Mouse (Mus musculus): ENCODE data around the gene Slc39a1. TPM values are rescaled to one million over a fixed set of nuclear protein-coding genes. Genes with fewer than 3 reads are reported as not detected.
A peak's percentile ranks its signal among the peaks of the same experiment; 100 is the strongest.

Slc39a1 gene
- polyA plus RNA-seq, 1 experiment = 43.3 TPM

- Histone ChIP-seq H3K36me3 (ENCODE audit: control insufficient read depth, insufficient read depth, low read length) (peaks cover 29% of the 10 kb centered on the region), H3K27ac (ENCODE audit: insufficient read depth, low read length) (no peak overlapping the region), H3K4me1 (ENCODE audit: control insufficient read depth, insufficient read depth, insufficient read length) (peaks cover 12% of the 10 kb centered on the region; the same call in 1 of the 2 replicates), H3K4me3 (ENCODE audit: extremely low read depth, insufficient read depth, insufficient read length) (peak overlapping the region; percentile 24), H3K27me3 (ENCODE audit: control insufficient read depth, insufficient read depth, low read length) (no peaks in the 10 kb centered on the region)
- TF ChIP-seq CTCF (IDR thresholded peaks at IDR 0.05; ENCODE audit: extremely low read depth, insufficient read depth, insufficient read length, insufficient replicate concordance) (no peak), POLR2A (IDR thresholded peaks at IDR 0.05; ENCODE audit: low read depth, low read length) (no peak)
- 53% methylated on average over 13 of the region's 13 CpGs for WGBS
- no peak for DNase-seq (ENCODE audit: low read depth in 1 of 2, low spot score in 2 of 2)
Measured at GRCm38 (mm10) chr3:90211475-90212398, 36.2 kb upstream of the Slc39a1 start.

GRCm38 (mm10) chr3:90212723-90213122 is 35.2 kb upstream of the Slc39a1 start:
- Histone ChIP-seq H3K27me3 (ENCODE audit: control insufficient read depth, insufficient read depth, low read length) (no peaks in the 10 kb centered on the region), H3K36me3 (ENCODE audit: control insufficient read depth, insufficient read depth, low read length) (peaks cover 28% of the 10 kb centered on the region), H3K4me3 (ENCODE audit: extremely low read depth, insufficient read depth, insufficient read length) (peak overlapping the region; percentile 98), H3K4me1 (ENCODE audit: control insufficient read depth, insufficient read depth, insufficient read length) (peaks cover 12% of the 10 kb centered on the region; the same call in 1 of the 2 replicates), H3K27ac (ENCODE audit: insufficient read depth, low read length) (no peak overlapping the region)
- DNase-seq (ENCODE audit: low read depth in 1 of 2, low spot score in 2 of 2) = no peak
- 9% methylated on average over 5 of the region's 5 CpGs for WGBS
- TF ChIP-seq POLR2A (IDR thresholded peaks at IDR 0.05; ENCODE audit: low read depth, low read length) = no peak
- TF ChIP-seq CTCF (IDR thresholded peaks at IDR 0.05; ENCODE audit: extremely low read depth, insufficient read depth, insufficient read length, insufficient replicate concordance) = no peak

GRCm38 (mm10) chr3:90213377-90213866 is 34.5 kb upstream of the Slc39a1 start, which contains the start of the genes Rps27 and Rab13:
Rps27 (minus strand) TSS chr3:90213651.
Rab13 (plus strand) TSS chr3:90213695.
- peak; percentile 98 for TF ChIP-seq POLR2A (IDR thresholded peaks at IDR 0.05; ENCODE audit: low read depth, low read length)
- TF ChIP-seq CTCF (IDR thresholded peaks at IDR 0.05; ENCODE audit: extremely low read depth, insufficient read depth, insufficient read length, insufficient replicate concordance) = no peak
- H3K27me3 ChIP-seq (ENCODE audit: control insufficient read depth, insufficient read depth, low read length) = no peaks in the 10 kb centered on the region
- peaks cover 12% of the 10 kb centered on the region; the same call in 1 of the 2 replicates for H3K4me1 ChIP-seq (ENCODE audit: control insufficient read depth, insufficient read depth, insufficient read length)
- peaks cover 22% of the 10 kb centered on the region for H3K36me3 ChIP-seq (ENCODE audit: control insufficient read depth, insufficient read depth, low read length)
- H3K27ac ChIP-seq (ENCODE audit: insufficient read depth, low read length) = peak within 1 kb of the TSS; percentile 96
- peak within 1 kb of the TSS; percentile 98 for H3K4me3 ChIP-seq (ENCODE audit: extremely low read depth, insufficient read depth, insufficient read length)
- WGBS = under 1% methylated on average over 42 of the region's 42 CpGs
- peak; percentile 83 to 94 for DNase-seq (ENCODE audit: low read depth in 1 of 2, low spot score in 2 of 2)

- 43% methylated on average over 12 of the region's 12 CpGs for WGBS
- TF ChIP-seq CTCF (IDR thresholded peaks at IDR 0.05; ENCODE audit: extremely low read depth, insufficient read depth, insufficient read length, insufficient replicate concordance) (no peak), POLR2A (IDR thresholded peaks at IDR 0.05; ENCODE audit: low read depth, low read length) (no peak)
Measured at GRCm38 (mm10) chr3:90213956-90214684, 33.9 kb upstream of the Slc39a1 start.

GRCm38 (mm10) chr3:90215825-90216380 is 32.1 kb upstream of the Slc39a1 start:
- H3K27ac ChIP-seq (ENCODE audit: insufficient read depth, low read length) = no peak overlapping the region
- peaks cover 15% of the 10 kb centered on the region for H3K4me1 ChIP-seq (ENCODE audit: control insufficient read depth, insufficient read depth, insufficient read length)
- 33% methylated on average over 1 of the region's 1 CpGs for WGBS
- no peak overlapping the region for H3K4me3 ChIP-seq (ENCODE audit: extremely low read depth, insufficient read depth, insufficient read length)
- peaks cover 3% of the 10 kb centered on the region; the same call in 1 of the 2 replicates for H3K27me3 ChIP-seq (ENCODE audit: control insufficient read depth, insufficient read depth, low read length)
- H3K36me3 ChIP-seq (ENCODE audit: control insufficient read depth, insufficient read depth, low read length) = peaks cover 8% of the 10 kb centered on the region
- peak in 1 of 2 experiments; percentile 10 for DNase-seq (ENCODE audit: low read depth in 1 of 2, low spot score in 2 of 2)
- no peak for TF ChIP-seq CTCF (IDR thresholded peaks at IDR 0.05; ENCODE audit: extremely low read depth, insufficient read depth, insufficient read length, insufficient replicate concordance)
- TF ChIP-seq POLR2A (IDR thresholded peaks at IDR 0.05; ENCODE audit: low read depth, low read length) = no peak

More at GRCm38 (mm10) chr3:90213956-90214684, 33.9 kb upstream of the Slc39a1 start:
- Histone ChIP-seq H3K27ac (ENCODE audit: insufficient read depth, low read length) (no peak overlapping the region), H3K27me3 (ENCODE audit: control insufficient read depth, insufficient read depth, low read length) (no peaks in the 10 kb centered on the region), H3K4me1 (ENCODE audit: control insufficient read depth, insufficient read depth, insufficient read length) (peaks cover 12% of the 10 kb centered on the region; the same call in 1 of the 2 replicates), H3K36me3 (ENCODE audit: control insufficient read depth, insufficient read depth, low read length) (peaks cover 17% of the 10 kb centered on the region), H3K4me3 (ENCODE audit: extremely low read depth, insufficient read depth, insufficient read length) (peak overlapping the region; percentile 45)
- no peak for DNase-seq (ENCODE audit: low read depth in 1 of 2, low spot score in 2 of 2)

- H3K4me3 ChIP-seq (ENCODE audit: extremely low read depth, insufficient read depth, insufficient read length) = no peak overlapping the region
- H3K27me3 ChIP-seq (ENCODE audit: control insufficient read depth, insufficient read depth, low read length) = peaks cover 3% of the 10 kb centered on the region; the same call in 1 of the 2 replicates
- H3K4me1 ChIP-seq (ENCODE audit: control insufficient read depth, insufficient read depth, insufficient read length) = peaks cover 3% of the 10 kb centered on the region
- no peak overlapping the region for H3K27ac ChIP-seq (ENCODE audit: insufficient read depth, low read length)
- DNase-seq (ENCODE audit: low read depth in 1 of 2, low spot score in 2 of 2) = peak; percentile 25 to 48
- H3K36me3 ChIP-seq (ENCODE audit: control insufficient read depth, insufficient read depth, low read length) = no peaks in the 10 kb centered on the region
- WGBS = 13% methylated on average over 6 of the region's 6 CpGs
- TF ChIP-seq CTCF (IDR thresholded peaks at IDR 0.05; ENCODE audit: extremely low read depth, insufficient read depth, insufficient read length, insufficient replicate concordance) (peak; percentile 15; the same call in 1 of the 2 replicates), POLR2A (IDR thresholded peaks at IDR 0.05; ENCODE audit: low read depth, low read length) (no peak)
Measured at GRCm38 (mm10) chr3:90220088-90220487, 27.9 kb upstream of the Slc39a1 start.

Measured in spleen, adult 2 months (tissue).